Mouse (Mus musculus) megakaryocyte, embryonic 14.5 days (primary cell): Measurements from ENCODE around the gene Ttc34. TPM values are rescaled to one million over a fixed set of nuclear protein-coding genes. Genes with fewer than 3 reads are reported as not detected.

Experiments
- H3K27me3 ChIP-seq: replicated peaks from 2 replicates; pipeline ENCODE3; 2012; ENCODE audit warnings: inconsistent platforms
- H3K36me3 ChIP-seq: replicated peaks from 2 replicates; pipeline ENCODE3; 2012; ENCODE audit warnings: low read length, inconsistent platforms, mixed read lengths
- H3K4me1 ChIP-seq: 2 replicates; pipeline ENCODE4 v1.6.1; 2012; ENCODE audit warnings: inconsistent platforms
- H3K4me3 ChIP-seq: replicated peaks from 2 replicates; pipeline ENCODE3; 2012; ENCODE audit warnings: moderate library complexity, mild to moderate bottlenecking, inconsistent platforms
- H3K9me3 ChIP-seq: 2 replicates; pipeline ENCODE4 v1.6.1; 2012; ENCODE audit warnings: inconsistent platforms
- FLI1 ChIP-seq: IDR thresholded peaks from 2 replicates; pipeline ENCODE4 v1.6.1; 2012; ENCODE audit warnings: low read length, inconsistent platforms, mixed read lengths
- GATA1 ChIP-seq: IDR thresholded peaks from 3 replicates; pipeline ENCODE4 v1.6.1; 2012; ENCODE audit warnings: mixed read lengths, low read length, inconsistent platforms, borderline replicate concordance
- polyA plus RNA-seq: library from polyadenylated mRNA; stranded (reverse); fragments of >175 nt; gene quantifications from 2 replicates; pipeline ENCODE4 v1.2.3, GENCODE M21; 2012; ENCODE audit warnings: low replicate concordance; ENCODE audit not compliant: insufficient read depth

Gene Ttc34
- polyA plus RNA-seq, 1 experiment: not detected

DNA sequence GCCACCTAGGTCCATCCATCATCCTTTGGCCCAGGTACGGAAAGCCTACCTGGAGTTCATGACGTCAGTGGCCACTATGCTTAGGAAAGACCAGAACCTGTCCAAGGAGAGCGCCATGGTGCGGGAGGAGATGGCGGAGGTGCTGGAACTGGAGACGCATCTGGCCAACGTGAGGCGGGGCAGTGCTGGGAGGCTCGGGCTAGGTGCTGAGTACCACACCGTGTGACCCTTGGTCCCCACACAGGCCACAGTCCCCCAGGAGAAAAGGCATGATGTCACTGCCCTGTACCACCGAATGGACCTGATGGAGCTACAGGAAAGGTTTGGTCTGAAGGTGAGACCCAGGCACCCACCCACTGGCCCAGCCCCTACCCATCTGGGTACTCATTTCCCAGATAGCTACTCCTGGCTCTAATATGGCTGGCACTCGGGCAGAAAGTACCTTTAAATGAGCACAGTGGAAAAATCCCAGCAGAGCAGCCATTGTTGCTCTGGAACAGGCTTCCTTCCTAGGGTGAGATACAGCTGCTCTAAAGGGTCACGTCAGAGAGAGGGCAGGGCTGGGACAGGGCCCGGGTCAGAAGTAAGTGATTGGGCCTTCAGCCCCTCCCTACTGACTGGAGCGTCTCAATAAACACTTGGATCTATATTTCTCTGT is 50.5 kb downstream of the Ttc34 start:
- Histone ChIP-seq H3K9me3 (no peaks in the 10 kb centered on the region), H3K4me1 (no peaks in the 10 kb centered on the region), H3K36me3 (no peaks in the 10 kb centered on the region), H3K4me3 (no peak overlapping the region), H3K27me3 (peaks cover 78% of the 10 kb centered on the region)
- no peak for TF ChIP-seq FLI1
- TF ChIP-seq GATA1: no peak

GRCm38 (mm10) chr4:154890887-154891286 is 53.6 kb downstream of the Ttc34 start:
- Histone ChIP-seq H3K27me3 (peaks cover 82% of the 10 kb centered on the region), H3K4me3 (no peak overlapping the region), H3K4me1 (no peaks in the 10 kb centered on the region), H3K36me3 (no peaks in the 10 kb centered on the region), H3K9me3 (no peaks in the 10 kb centered on the region)
- no peak for TF ChIP-seq GATA1
- TF ChIP-seq FLI1: no peak

- Histone ChIP-seq H3K4me3 (no peak overlapping the region), H3K36me3 (no peaks in the 10 kb centered on the region), H3K4me1 (peaks cover 19% of the 10 kb centered on the region), H3K9me3 (peaks cover 1% of the 10 kb centered on the region; the same call in 1 of the 2 replicates), H3K27me3 (peaks cover 91% of the 10 kb centered on the region)
- no peak for TF ChIP-seq FLI1
- TF ChIP-seq GATA1: no peak
Observed at GRCm38 (mm10) chr4:154895549-154895948, 58.3 kb downstream of the Ttc34 start.

DNA sequence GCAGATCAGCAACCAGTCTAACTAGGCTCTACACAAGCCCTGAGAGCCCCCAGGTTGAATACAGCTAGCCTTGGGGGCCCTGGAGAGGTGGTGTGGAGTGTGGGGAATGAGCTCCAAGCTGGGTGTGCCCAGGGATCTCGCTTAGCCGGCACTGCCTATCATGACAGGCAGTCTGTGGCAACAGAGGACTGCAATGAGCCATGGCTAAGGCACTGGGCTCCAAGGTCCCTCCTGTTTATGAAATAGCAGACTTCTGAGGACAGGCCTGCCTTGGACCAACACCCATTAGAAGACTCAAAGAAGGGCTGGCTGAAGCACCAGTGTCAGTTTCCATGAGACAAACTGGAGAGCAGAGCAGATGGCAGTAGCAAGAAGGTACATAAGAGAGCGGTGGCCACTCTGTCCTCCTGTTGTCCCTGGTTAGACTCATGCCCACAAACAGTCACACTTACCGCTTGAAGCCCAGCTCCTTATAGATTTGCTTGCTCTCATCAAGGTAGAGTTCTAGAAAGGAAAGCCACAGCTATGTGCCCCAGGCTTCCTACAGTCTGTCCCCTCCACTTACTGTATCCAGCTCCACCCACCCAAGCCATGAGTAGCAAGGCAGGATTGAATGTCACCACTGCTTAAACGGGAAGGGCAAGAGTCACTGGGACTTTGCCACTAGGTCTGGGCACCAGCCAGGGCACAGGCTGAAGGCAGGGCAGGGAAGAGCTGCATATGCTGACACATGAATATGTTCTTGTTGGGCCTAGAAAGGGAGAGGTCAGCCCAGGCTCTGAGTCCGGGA is 60.6 kb downstream of the Ttc34 start:
- Histone ChIP-seq H3K4me1 (peaks cover 28% of the 10 kb centered on the region), H3K4me3 (peak overlapping the region; percentile 92), H3K27me3 (peaks cover 82% of the 10 kb centered on the region), H3K9me3 (peaks cover 19% of the 10 kb centered on the region), H3K36me3 (no peaks in the 10 kb centered on the region)
- TF ChIP-seq GATA1: no peak
- no peak for TF ChIP-seq FLI1

GRCm38 (mm10) chr4:154898506-154899446 is 61.5 kb downstream of the Ttc34 start, which contains the start of gene Fam213b:
Gene Fam213b (minus strand): TSS chr4:154899135.
- H3K4me3 ChIP-seq: peak within 1 kb of the TSS; percentile 92
- no peaks in the 10 kb centered on the region for H3K36me3 ChIP-seq
- peaks cover 28% of the 10 kb centered on the region for H3K4me1 ChIP-seq
- H3K9me3 ChIP-seq: peaks cover 19% of the 10 kb centered on the region
- TF ChIP-seq GATA1: no peak
- H3K27me3 ChIP-seq: peaks cover 73% of the 10 kb centered on the region

GRCm38 (mm10) chr4:154902371-154902770 is 65.1 kb downstream of the Ttc34 start:
- Histone ChIP-seq H3K27me3 (peaks cover 37% of the 10 kb centered on the region), H3K9me3 (peaks cover 19% of the 10 kb centered on the region), H3K4me3 (no peak overlapping the region), H3K36me3 (no peaks in the 10 kb centered on the region), H3K4me1 (peaks cover 42% of the 10 kb centered on the region)
- no peak for TF ChIP-seq GATA1
- TF ChIP-seq FLI1: no peak

DNA sequence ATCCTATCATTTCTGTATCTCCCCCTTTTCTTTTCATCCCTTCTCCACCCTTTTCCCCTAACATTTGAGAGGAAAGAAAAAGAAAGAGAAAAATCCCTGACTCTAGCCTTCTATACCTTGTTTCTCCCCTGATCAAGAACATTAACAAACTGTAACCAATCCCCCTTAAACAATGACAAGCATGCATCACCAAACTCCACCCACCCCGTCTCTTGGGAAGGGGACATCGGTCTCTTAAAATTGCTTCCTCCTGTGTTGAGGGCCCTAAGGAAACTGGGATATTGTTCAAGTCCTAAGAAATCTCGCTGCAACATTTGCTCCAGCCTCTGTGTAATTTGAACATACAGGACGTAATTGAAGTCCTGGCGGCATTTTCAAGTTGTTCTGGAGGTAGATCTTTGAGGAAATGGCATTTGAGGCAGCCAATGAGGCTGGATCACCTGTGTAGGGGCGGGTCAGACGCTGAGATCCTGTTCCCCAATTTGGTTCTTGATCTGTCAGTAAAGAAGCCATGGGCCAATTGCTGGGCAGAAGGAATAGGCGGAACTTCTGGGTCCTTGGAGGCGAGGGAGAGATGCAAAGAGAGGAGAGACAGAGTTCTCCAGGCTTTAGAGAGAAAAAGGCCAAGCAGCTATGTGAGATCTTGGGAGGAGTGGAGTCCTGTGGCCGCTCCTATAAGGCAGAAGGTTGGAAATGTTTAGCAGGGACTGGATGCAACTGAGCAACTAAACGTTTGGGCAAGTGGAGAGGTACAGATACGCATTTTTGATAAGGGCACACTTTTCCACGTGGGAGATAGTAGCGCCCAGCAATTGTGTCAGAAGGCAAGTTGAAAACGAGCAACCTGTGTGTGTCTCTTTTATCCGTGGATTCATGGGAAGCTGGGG is 67.2 kb downstream of the Ttc34 start:
- peak overlapping the region; percentile 88 for H3K4me3 ChIP-seq
- TF ChIP-seq FLI1: no peak
- no peak for TF ChIP-seq GATA1
- peaks cover 40% of the 10 kb centered on the region for H3K4me1 ChIP-seq
- no peaks in the 10 kb centered on the region for H3K36me3 ChIP-seq
- peaks cover 19% of the 10 kb centered on the region for H3K9me3 ChIP-seq
- H3K27me3 ChIP-seq: peaks cover 16% of the 10 kb centered on the region

DNA sequence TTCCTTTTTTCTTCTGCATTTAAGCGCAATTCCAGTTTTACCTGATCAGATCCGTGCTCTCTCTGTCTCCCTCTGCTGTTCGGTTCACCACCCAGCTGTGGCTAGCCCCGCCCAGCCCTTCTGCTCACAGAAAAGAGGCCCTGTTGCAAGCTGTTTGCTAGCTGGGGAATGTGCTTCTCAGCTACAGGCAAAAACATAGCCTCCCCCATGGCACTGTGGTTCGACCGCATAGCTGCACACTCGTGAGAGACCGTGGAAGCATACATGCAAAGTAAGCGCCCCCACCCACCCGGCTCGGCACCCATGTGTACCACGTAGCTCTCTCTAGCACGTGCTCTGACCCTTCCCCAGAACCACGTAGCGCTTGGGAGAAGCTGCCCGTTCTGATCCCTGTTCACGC is 70.6 kb downstream of the Ttc34 start:
- H3K4me1 ChIP-seq: peaks cover 50% of the 10 kb centered on the region
- no peaks in the 10 kb centered on the region for H3K27me3 ChIP-seq
- H3K36me3 ChIP-seq: no peaks in the 10 kb centered on the region
- TF ChIP-seq FLI1: no peak
- H3K4me3 ChIP-seq: no peak overlapping the region
- no peaks in the 10 kb centered on the region for H3K9me3 ChIP-seq

GRCm38 (mm10) chr4:154908490-154908889 is 71.2 kb downstream of the Ttc34 start:
- no peak for TF ChIP-seq GATA1
- no peak for TF ChIP-seq FLI1
- Histone ChIP-seq H3K4me3 (no peak overlapping the region), H3K4me1 (peaks cover 50% of the 10 kb centered on the region), H3K27me3 (peaks cover 3% of the 10 kb centered on the region), H3K9me3 (no peaks in the 10 kb centered on the region), H3K36me3 (no peaks in the 10 kb centered on the region)
